In the genomic region with DNA sequence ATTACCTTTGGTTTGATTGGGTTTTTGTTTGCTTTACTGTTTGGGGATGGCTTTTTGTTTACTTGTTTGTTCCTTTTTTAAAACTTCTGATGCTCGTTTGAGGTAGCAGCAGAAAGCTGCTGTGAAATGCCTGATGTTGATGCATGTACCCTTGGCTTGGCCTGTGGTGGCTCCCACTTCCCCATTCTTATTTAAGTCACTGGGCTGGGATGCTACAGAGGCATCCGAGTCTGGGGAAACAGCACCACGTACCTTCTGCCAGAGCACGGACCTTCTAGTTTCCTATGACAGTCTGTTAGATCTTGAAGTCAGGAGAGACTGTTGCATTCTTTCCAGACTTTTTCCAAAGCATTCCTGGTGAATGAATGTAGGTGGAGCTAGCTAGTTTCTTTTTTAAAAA, we compare ENCODE assay signal across 37 mouse cellular contexts. TPM values are rescaled to one million over a fixed set of nuclear protein-coding genes. Genes with fewer than 3 reads are reported as not detected.
DNase-seq lines count a peak whose midpoint lies in the region; ATAC-seq lines count a peak whose summit lies in the region.
"Had no signal": no experiment of that assay in that cellular context is flagged by ENCODE, and none has a peak within 500 bp of the region (broad histone marks: within the 10 kb centered on the region; RNA-seq: fewer than 3 reads in every experiment).

No protein-coding gene starts in this region.

- H3K9ac ChIP-seq in limb, embryonic 12.5 days (replicated peaks): no peak overlapping the region
- H3K9ac ChIP-seq in hindbrain, embryonic 11.5 days (ENCODE audit: low read depth, low read length): no peak overlapping the region
- H3K9ac ChIP-seq: embryonic facial prominence, embryonic 15.5 days; forebrain, embryonic 12.5 days; forebrain, postnatal 0 days; heart, embryonic 15.5 days; hindbrain, embryonic 12.5 days; liver, embryonic 14.5 days had no signal

- peak overlapping the region; percentile 26; the same call in 1 of the 2 replicates for H3K27ac ChIP-seq in limb, embryonic 12.5 days
- H3K27ac ChIP-seq in limb, embryonic 10.5 days: no peak overlapping the region
- no peak overlapping the region for H3K27ac ChIP-seq in hindbrain, embryonic 11.5 days (ENCODE audit: low read depth, low read length)
- H3K27ac ChIP-seq: embryonic facial prominence, embryonic 10.5 days; embryonic facial prominence, embryonic 15.5 days; forebrain, embryonic 12.5 days; heart, embryonic 10.5 days; heart, embryonic 15.5 days; hindbrain, embryonic 12.5 days; hindbrain, postnatal 0 days; liver, embryonic 14.5 days; stomach, postnatal 0 days had no signal

- no peaks in the 10 kb centered on the region for H3K27me3 ChIP-seq in limb, embryonic 12.5 days
- H3K27me3 ChIP-seq in limb, embryonic 10.5 days (ENCODE audit: low read depth, poor library complexity, severe bottlenecking): no peaks in the 10 kb centered on the region
- no peaks in the 10 kb centered on the region for H3K27me3 ChIP-seq in hindbrain, embryonic 11.5 days (ENCODE audit: control insufficient read depth, insufficient read depth, low read length)
- H3K27me3 ChIP-seq: embryonic facial prominence, embryonic 15.5 days; forebrain, embryonic 12.5 days; heart, embryonic 15.5 days; hindbrain, embryonic 12.5 days had no signal

- no peaks in the 10 kb centered on the region for H3K9me3 ChIP-seq in limb, embryonic 12.5 days
- no peaks in the 10 kb centered on the region for H3K9me3 ChIP-seq in limb, embryonic 10.5 days (replicated peaks)
- H3K9me3 ChIP-seq in hindbrain, embryonic 11.5 days (ENCODE audit: control insufficient read depth, low read length): no peaks in the 10 kb centered on the region
- H3K9me3 ChIP-seq: embryonic facial prominence, embryonic 10.5 days; embryonic facial prominence, embryonic 15.5 days; forebrain, embryonic 12.5 days; heart, embryonic 10.5 days; heart, embryonic 15.5 days; hindbrain, embryonic 12.5 days had no signal

- DNase-seq in frontal cortex, postnatal 10 days (ENCODE audit: low spot score in 2 of 2): no peak
- no peak for DNase-seq in limb, embryonic 10.5 days (ENCODE audit: low spot score)
- no peak for DNase-seq in hindbrain, embryonic 11.5 days (ENCODE audit: low spot score)
- DNase-seq in retina, postnatal 1 day: no peak
- DNase-seq: adrenal gland, adult 2 months; cerebellum, adult 11-12 months; cerebellum, adult 9-11 months; forebrain, postnatal 0 days; gastrocnemius, postnatal 14 days; heart, adult 11 months; kidney, adult 9 months; kidney, postnatal 14 days; left cerebral cortex, postnatal 4 days; liver; lung, adult 2 months; lung, postnatal 10 days; right cerebral cortex, adult 18-20 months; spleen, adult 18-20 months; thymus, adult 18-20 months; thymus, postnatal 25 days had no signal

- H3K4me3 ChIP-seq in limb, embryonic 12.5 days (replicated peaks): no peak overlapping the region
- no peak overlapping the region for H3K4me3 ChIP-seq in limb, embryonic 10.5 days
- no peak overlapping the region for H3K4me3 ChIP-seq in hindbrain, embryonic 11.5 days (ENCODE audit: low read depth, low read length)
- H3K4me3 ChIP-seq: embryonic facial prominence, embryonic 10.5 days; embryonic facial prominence, embryonic 15.5 days; forebrain, embryonic 12.5 days; heart, embryonic 10.5 days; heart, embryonic 15.5 days; hindbrain, embryonic 12.5 days had no signal

- H3K4me2 ChIP-seq in limb, embryonic 12.5 days: no peak overlapping the region
- no peak overlapping the region for H3K4me2 ChIP-seq in hindbrain, embryonic 11.5 days (replicated peaks; ENCODE audit: low read depth, low read length)
- H3K4me2 ChIP-seq: embryonic facial prominence, embryonic 15.5 days; forebrain, embryonic 12.5 days; heart, embryonic 15.5 days; hindbrain, embryonic 12.5 days; midbrain, embryonic 11.5 days had no signal

- peaks cover 68% of the 10 kb centered on the region for H3K36me3 ChIP-seq in limb, embryonic 12.5 days
- peaks cover 77% of the 10 kb centered on the region for H3K36me3 ChIP-seq in limb, embryonic 10.5 days
- H3K36me3 ChIP-seq in hindbrain, embryonic 11.5 days (ENCODE audit: control insufficient read depth, insufficient read depth, low read length): 0 out of 2 replicates have a peak, but pooled peaks cover 2% of the 10 kb centered on the region

- WGBS in limb, embryonic 12.5 days: 83% methylated on average over 4 of the region's 4 CpGs
- WGBS in limb, embryonic 10.5 days: 87% methylated on average over 4 of the region's 4 CpGs
- 89% methylated on average over 4 of the region's 4 CpGs for whole genome bisulfite sequencing in hindbrain, embryonic 11.5 days

- H3K4me1 ChIP-seq in limb, embryonic 12.5 days (replicated peaks): no peaks in the 10 kb centered on the region
- no peaks in the 10 kb centered on the region for H3K4me1 ChIP-seq in limb, embryonic 10.5 days
- H3K4me1 ChIP-seq in hindbrain, embryonic 11.5 days (replicated peaks; ENCODE audit: control insufficient read depth, insufficient read depth, low read length): no peaks in the 10 kb centered on the region
- H3K4me1 ChIP-seq: embryonic facial prominence, embryonic 10.5 days; embryonic facial prominence, embryonic 15.5 days; forebrain, embryonic 12.5 days; heart, embryonic 10.5 days; heart, embryonic 15.5 days; hindbrain, embryonic 12.5 days had no signal

- ATAC-seq in frontal cortex, adult (ENCODE audit: low TSS enrichment): peak; percentile 55
- ATAC-seq in limb, embryonic 12.5 days (ENCODE audit: insufficient number of reproducible peaks, insufficient read depth, low FRiP score, low TSS enrichment, low read depth): no peak
- ATAC-seq in common myeloid progenitor, adult 5-6 weeks (replicated peaks; ENCODE audit: low read depth, poor library complexity, severe bottlenecking): 0 out of 2 replicates have a peak, but pooled peaks have one; percentile 45
- ATAC-seq in monocyte, adult 5-6 weeks (replicated peaks; ENCODE audit: insufficient number of reproducible peaks, low FRiP score, low TSS enrichment, poor library complexity, severe bottlenecking): 0 out of 2 replicates have a peak, but pooled peaks have one; percentile 50
- no peak for ATAC-seq in hindbrain, embryonic 11.5 days (ENCODE audit: low FRiP score)
- ATAC-seq: activated CD4-positive, CD25-positive, alpha-beta regulatory T cell, adult 4 months; CD4-positive, CD25-positive, alpha-beta regulatory T cell, adult 4 months; forebrain, postnatal 0 days; hindbrain, postnatal 0 days; intestine, embryonic 16.5 days had no signal

RNA-seq across cellular contexts. Expression of a gene that starts 42.1 kb away (rescaled TPM):
- 346 and 349 TPM in 2 replicates for polyA plus RNA-seq in limb, embryonic 12.5 days (2016; fragmentation: Nextera tagmentation; extraction: Ambion mirVana)
- 387 and 397 TPM in 2 replicates for polyA plus RNA-seq in limb, embryonic 10.5 days (2016; fragmentation: Nextera tagmentation; extraction: Ambion mirVana)
- total RNA-seq in common myeloid progenitor, adult 5-6 weeks (2017): 145 and 156 TPM in 2 replicates
- 137 to 272 TPM (median 186 TPM) in 3 replicates for total RNA-seq in monocyte, adult 5-6 weeks (2017)
- 473 and 505 TPM in 2 replicates for polyA plus RNA-seq in hindbrain, embryonic 11.5 days (2014; fragmentation: Nextera tagmentation; extraction: Ambion mirVana)

Comparison
In these comparisons a context has a peak if more than half of its experiments do, and no peak if none do; other contexts are left out.
1. ATAC-seq: peak in frontal cortex, adult (single experiment), common myeloid progenitor, adult 5-6 weeks (single experiment) and monocyte, adult 5-6 weeks (single experiment); none in limb, embryonic 12.5 days (single experiment) and hindbrain, embryonic 11.5 days (single experiment).